Mouse (Mus musculus) small intestine, adult 2 months (tissue): ENCODE results near the gene Rassf5. TPM values are rescaled to one million over a fixed set of nuclear protein-coding genes. Genes with fewer than 3 reads are reported as not detected.
"Not testable (repeated sequence)": the region's sequence is repeated elsewhere in the genome, so short reads cannot be mapped to it uniquely, and the experiment has no call there.

Experiments used
- H3K27ac ChIP-seq: fragments of 200-500 bp; 2 replicates; pipeline ENCODE4 v1.5.1; 2012; ENCODE audit warnings: low read depth, low read length, control low read depth, inconsistent platforms; ENCODE audit not compliant: insufficient read depth
- H3K27me3 ChIP-seq: fragments of 200-500 bp; 2 replicates; pipeline ENCODE4 v1.6.1; 2012; ENCODE audit warnings: mild to moderate bottlenecking, moderate library complexity, low read length, inconsistent platforms; ENCODE audit not compliant: control insufficient read depth, insufficient read depth
- H3K36me3 ChIP-seq: fragments of 200-500 bp; 2 replicates; pipeline ENCODE4 v1.6.1; 2012; ENCODE audit warnings: mild to moderate bottlenecking, low read length, control low read depth, inconsistent platforms; ENCODE audit not compliant: control insufficient read depth, insufficient read depth
- H3K4me1 ChIP-seq: fragments of 200-500 bp; 2 replicates; pipeline ENCODE4 v1.6.1; 2012; ENCODE audit warnings: low read length, inconsistent platforms, mixed read lengths; ENCODE audit not compliant: control insufficient read depth, insufficient read depth, insufficient read length
- H3K4me3 ChIP-seq: fragments of 200-500 bp; 2 replicates; pipeline ENCODE4 v1.5.1; 2012; ENCODE audit warnings: low read depth, mild to moderate bottlenecking, control low read depth, inconsistent platforms, low read length, moderate library complexity
- CTCF ChIP-seq: fragments of 200-500 bp; IDR thresholded peaks from 2 replicates; pipeline ENCODE4 v1.5.1; 2012; ENCODE audit warnings: low read depth, mild to moderate bottlenecking, control low read depth, inconsistent platforms, low read length, moderate library complexity, mixed read lengths; ENCODE audit not compliant: insufficient replicate concordance, insufficient read length; ENCODE audit errors: extremely low read depth
- POLR2A ChIP-seq: fragments of 200-500 bp; IDR thresholded peaks from 2 replicates; pipeline ENCODE4 v1.6.1; 2012; ENCODE audit warnings: low read depth, mild to moderate bottlenecking, control low read depth, inconsistent platforms, low read length, moderate library complexity
- whole genome bisulfite sequencing: fragments of 180-500 bp; shearing (Covaris S2); methylation state at CpG from one replicate; pipeline ENCODE4 v1.1.7; 2018; 5-methylcytosine and 5-hydroxymethylcytosine counted together
- polyA plus RNA-seq: library from polyadenylated mRNA; depleted of rRNA; stranded (reverse); fragments of >200 nt; gene quantifications from 2 replicates; pipeline ENCODE4 v1.2.3, GENCODE M21; 2012

Gene Rassf5
- polyA plus RNA-seq, 1 experiment: 4.0 TPM

DNA sequence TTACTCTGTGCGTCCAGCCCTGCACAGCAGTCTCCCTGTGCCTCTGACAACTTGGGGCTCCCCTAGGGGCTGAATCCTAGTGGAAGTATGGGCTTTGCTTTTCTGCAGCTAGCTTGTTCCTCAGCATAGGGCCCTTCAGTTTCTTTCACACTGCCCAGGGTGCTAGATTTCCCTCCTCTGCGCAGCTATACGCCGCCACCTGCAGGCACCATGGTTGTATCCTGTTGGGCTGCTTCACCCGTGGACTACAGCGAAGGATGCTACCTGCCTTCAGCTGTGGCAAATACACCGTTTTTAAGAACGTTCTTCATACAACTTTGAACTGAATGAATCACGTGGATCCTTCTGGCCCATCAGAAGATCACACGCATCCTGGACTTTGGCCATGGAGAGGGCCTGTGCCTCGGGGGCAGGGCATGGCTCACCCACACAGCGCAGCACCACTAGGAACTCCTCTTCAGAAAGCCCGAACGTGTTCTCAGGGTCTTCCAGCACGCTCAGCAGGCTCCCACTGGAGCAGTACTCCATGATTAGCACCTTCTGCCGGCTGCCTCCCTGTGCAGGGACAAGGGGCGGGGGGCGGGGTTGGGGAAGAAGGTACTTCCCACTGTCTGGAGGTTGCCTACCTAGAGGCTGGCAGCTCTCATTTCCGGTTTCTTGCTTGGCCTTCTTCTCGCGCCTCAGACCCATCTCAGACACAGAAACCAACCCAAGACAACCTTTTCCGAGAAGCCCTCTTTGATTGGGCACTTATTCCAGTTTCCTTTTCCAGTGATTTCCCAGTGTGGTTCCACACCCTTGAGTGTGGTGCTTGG lies 29.9 kb upstream of the Rassf5 start:
- WGBS: 21% methylated on average over 22 of the region's 22 CpGs
- H3K27me3 ChIP-seq: no peaks in the 10 kb centered on the region
- TF ChIP-seq POLR2A (peak; percentile 27; the same call in 1 of the 2 replicates), CTCF (no peak)
- H3K27ac ChIP-seq: peak overlapping the region; percentile 80
- peaks cover 20% of the 10 kb centered on the region for H3K36me3 ChIP-seq
- peaks cover 26% of the 10 kb centered on the region for H3K4me1 ChIP-seq
- peak overlapping the region; percentile 65 for H3K4me3 ChIP-seq

DNA sequence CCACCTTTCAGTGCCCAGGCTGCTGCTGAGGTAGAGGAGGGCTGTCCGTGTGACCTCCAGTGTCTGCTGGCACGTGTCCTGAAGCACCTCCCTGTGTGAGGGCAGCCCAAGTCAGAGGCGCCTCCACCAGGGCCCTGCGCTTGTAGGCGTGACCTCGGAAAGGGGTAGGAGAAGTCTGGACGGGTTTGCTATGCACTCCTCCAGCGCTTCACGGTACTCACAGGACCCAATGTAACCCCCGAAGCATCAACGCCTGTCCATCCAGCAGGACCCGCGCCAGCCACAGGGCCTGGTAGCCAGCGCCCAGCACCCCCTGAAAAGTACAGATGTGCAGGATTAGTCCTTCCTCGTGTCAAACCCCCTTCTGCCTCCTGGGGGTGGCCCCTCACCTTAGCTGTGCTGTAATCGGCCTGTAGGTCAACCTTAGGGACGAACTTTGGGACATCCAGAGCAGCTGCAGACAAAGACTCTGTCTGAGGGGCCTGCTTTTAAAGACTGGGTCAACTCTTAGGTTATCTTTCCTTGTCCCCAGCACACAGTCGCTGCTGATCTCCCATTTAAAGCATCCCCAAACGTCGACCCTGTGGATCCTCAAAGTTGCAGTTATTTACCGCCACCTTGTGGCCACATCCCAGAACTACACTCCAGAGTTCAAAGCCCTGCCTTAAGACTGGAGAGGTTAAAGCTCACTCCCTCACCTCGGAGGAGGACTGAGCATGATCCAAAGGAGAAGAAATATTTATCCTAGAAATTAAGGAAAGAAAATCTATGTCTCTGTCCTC lies 24.9 kb upstream of the Rassf5 start:
- no peaks in the 10 kb centered on the region for H3K27me3 ChIP-seq
- WGBS: 63% methylated on average over 22 of the region's 22 CpGs
- no peak overlapping the region for H3K4me3 ChIP-seq
- TF ChIP-seq CTCF (peak; percentile 84; the same call in 1 of the 2 replicates), POLR2A (no peak)
- H3K27ac ChIP-seq: no peak overlapping the region
- H3K4me1 ChIP-seq: peaks cover 3% of the 10 kb centered on the region; the same call in 1 of the 2 replicates
- peaks cover 44% of the 10 kb centered on the region for H3K36me3 ChIP-seq

DNA sequence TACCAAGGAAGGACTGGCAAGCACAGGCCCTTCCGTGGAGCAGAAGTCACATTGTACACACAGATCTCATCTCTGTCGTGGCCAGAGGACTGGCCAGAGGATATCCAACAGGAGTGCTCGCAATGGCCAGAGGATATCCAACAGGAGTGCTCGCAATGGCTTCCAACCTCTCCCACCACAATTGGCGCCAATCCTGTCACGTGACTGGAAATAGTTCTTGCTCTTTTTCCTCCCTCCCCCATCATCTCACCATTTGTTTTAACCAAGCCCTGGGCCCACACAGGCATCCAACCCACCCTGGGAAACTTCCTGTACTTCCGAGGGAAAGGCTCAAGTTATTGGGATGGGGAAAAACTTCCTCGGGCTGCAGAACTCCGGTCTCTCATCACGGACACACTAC lies 23.7 kb upstream of the Rassf5 start:
- no peak overlapping the region for H3K27ac ChIP-seq
- TF ChIP-seq CTCF: no peak
- no peak for TF ChIP-seq POLR2A
- H3K36me3 ChIP-seq: peaks cover 48% of the 10 kb centered on the region
- H3K27me3 ChIP-seq: no peaks in the 10 kb centered on the region
- 88% methylated on average over 10 of the region's 10 CpGs for WGBS
- no peak overlapping the region for H3K4me3 ChIP-seq
- no peaks in the 10 kb centered on the region for H3K4me1 ChIP-seq

DNA sequence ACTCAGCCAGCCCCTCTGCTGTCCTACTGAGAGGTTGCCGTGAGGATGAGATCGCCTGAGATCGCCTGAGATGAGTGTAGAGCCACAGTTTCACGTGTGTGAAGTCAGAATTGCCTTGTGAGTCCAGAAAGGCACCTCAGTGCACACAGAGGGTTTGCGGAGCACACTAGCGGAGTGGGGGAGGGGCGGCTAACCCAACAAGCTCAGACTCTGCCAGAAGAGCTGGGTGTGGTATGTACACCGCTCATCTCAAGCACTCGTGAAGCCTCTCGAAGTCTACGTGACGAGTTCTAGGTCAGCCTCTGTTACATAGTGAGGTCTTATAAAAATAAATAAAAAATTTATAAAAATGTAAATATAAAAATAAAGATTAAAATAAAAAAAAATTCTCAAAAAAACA lies 18.8 kb upstream of the Rassf5 start:
- 89% methylated on average over 12 of the region's 12 CpGs for WGBS
- no peaks in the 10 kb centered on the region for H3K27me3 ChIP-seq
- H3K4me3 ChIP-seq: no peak overlapping the region
- peaks cover 45% of the 10 kb centered on the region for H3K36me3 ChIP-seq
- TF ChIP-seq CTCF (no peak), POLR2A (no peak)
- H3K27ac ChIP-seq: no peak overlapping the region
- H3K4me1 ChIP-seq: no peaks in the 10 kb centered on the region

DNA sequence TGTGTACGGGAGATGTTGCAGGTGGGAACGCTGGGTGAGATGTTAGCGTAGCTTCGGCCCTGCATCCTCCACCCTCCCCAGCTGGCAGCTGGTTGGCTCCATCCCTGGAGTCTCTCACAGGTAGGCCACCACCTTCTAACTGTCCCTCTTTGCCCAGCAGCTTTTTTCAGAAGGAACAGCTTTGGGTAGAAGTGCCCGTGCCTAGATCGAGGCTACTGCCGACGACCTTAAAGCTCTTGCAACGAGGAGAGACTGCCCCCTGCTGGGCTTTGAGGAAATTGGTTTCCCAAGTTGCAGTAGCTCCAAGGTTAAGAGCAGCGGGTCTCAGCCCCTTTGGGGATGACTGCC lies 15.2 kb upstream of the Rassf5 start:
- TF ChIP-seq POLR2A (no peak), CTCF (peak; percentile 78)
- Histone ChIP-seq H3K4me1 (no peaks in the 10 kb centered on the region), H3K36me3 (peaks cover 57% of the 10 kb centered on the region), H3K27ac (no peak overlapping the region), H3K27me3 (no peaks in the 10 kb centered on the region), H3K4me3 (no peak overlapping the region)
- 45% methylated on average over 10 of the region's 10 CpGs for WGBS

DNA sequence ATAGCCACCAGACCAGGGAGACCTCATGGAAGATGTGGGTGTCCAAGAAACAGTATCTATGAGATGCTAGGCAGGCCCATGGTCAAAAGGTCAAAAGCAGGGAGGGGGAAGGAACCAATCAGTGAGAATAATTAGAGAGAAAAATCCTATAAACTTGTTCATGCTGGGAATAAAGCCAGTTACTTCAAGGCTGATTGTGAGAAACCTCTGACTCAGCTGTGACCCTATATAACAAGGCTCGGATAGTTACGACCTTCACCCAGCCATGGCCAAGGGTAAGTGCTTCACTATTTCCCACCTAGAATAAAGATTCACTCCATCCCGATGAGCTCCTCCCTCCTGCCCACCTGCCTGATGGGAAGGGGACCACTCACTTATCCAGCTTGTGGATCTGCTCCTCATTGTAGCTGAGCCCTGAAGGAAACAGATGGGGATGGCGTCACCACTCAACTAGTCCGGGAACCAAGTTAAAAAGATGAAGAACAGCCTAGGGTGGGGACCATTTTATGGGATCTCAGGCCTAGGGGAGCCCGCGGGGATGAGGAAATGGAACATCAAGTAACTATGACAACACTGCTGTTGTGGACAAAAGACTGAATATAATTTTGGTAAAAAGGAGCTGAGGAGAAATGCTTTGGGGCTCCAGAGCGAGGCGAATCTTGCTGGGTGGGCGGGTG lies 14.7 kb upstream of the Rassf5 start:
- whole genome bisulfite sequencing: 87% methylated on average over 10 of the region's 10 CpGs
- H3K4me1 ChIP-seq: no peaks in the 10 kb centered on the region
- H3K4me3 ChIP-seq: no peak overlapping the region
- no peak for TF ChIP-seq CTCF
- TF ChIP-seq POLR2A: no peak
- no peaks in the 10 kb centered on the region for H3K27me3 ChIP-seq
- no peak overlapping the region for H3K27ac ChIP-seq
- peaks cover 62% of the 10 kb centered on the region for H3K36me3 ChIP-seq

DNA sequence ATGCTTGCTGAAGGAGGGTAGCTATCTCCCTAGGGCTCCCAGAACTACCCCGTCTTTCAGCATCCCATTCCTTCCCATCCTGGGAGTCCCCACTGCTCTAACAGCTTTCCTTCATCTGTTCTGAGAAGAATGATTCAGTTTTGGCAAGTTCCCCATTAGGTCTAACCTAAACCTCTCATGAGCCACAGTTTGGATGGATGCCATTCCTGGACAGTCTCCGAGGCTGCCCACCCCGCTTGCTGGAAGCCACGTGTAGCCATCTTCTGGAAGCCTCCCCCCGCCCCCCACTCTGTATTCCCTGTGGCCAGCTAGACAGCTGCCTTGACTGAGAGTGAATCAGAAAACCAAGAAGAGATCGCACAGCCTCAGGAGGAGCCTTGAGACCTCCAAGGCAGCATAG lies 12.2 kb upstream of the Rassf5 start:
- 90% methylated on average over 6 of the region's 6 CpGs for WGBS
- TF ChIP-seq CTCF: no peak
- TF ChIP-seq POLR2A: no peak
- H3K27me3 ChIP-seq: no peaks in the 10 kb centered on the region
- H3K4me1 ChIP-seq: peaks cover 2% of the 10 kb centered on the region; the same call in 1 of the 2 replicates
- no peak overlapping the region for H3K4me3 ChIP-seq
- H3K27ac ChIP-seq: no peak overlapping the region
- H3K36me3 ChIP-seq: peaks cover 56% of the 10 kb centered on the region

DNA sequence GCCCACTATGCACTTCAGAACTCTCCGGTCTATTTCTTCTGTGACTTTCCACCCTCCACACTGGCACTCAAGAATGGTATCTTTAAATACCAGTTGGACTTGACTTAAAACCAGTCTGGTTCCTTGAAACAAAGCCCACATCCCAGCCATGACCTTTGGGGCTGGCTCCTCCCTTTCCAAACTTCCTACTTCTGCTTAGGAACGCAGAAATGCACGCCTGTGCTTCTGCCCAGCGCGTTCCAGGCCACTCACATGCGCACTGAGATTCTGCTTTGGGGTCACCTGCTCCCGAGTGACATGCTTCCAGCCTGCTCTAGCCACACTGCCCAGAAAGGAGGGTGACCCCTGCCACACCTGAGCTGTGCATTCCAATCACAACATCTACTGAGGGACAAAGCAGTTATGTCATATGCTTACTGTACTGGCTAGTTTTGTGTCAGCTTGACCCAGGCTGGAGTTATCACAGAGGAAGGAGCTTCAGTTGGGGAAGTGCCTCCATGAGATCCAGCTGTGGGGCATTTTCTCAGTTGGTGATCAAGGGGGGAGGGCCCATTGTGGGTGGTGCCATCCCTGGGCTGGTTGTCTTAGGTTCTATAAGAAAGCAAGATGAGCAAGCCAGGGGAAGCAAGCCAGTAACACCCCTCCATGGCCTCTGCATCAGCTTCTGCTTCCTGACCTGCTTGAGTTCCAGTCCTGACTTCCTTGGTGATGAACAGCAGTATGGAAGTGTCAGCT lies 7.6 kb upstream of the Rassf5 start:
- not testable (repeated sequence) for H3K27me3 ChIP-seq, H3K4me1 ChIP-seq, H3K27ac ChIP-seq, H3K4me3 ChIP-seq
- 44% methylated on average over 7 of the region's 7 CpGs for WGBS
- peaks cover 27% of the 10 kb centered on the region for H3K36me3 ChIP-seq
